Mouse (Mus musculus): Measurements from ENCODE around the gene Matn1. TPM values are rescaled to one million over a fixed set of nuclear protein-coding genes. Genes with fewer than 3 reads are reported as not detected.

The Matn1 gene
- polyA plus RNA-seq (2012): 0.07 TPM in 1 of 2 replicates, not detected in the other

GRCm38 (mm10) chr4:130944112-130944511 is at the start of gene Matn1:
Gene Matn1, plus strand, starts transcription at chr4:130944385.

GRCm38 (mm10) chr4:130913077-130913476 is 31.1 kb upstream of the Matn1 start, which contains the start of gene Laptm5:
Gene Laptm5, plus strand, starts transcription at chr4:130913125.

Other genes starting within 250 kb of the Matn1 start
- 7.4 and 8.9 TPM in 2 replicates for gene Sdc3, start 151.8 kb upstream of the Matn1 start, polyA plus RNA-seq (2012)
- gene Laptm5, start 31.3 kb upstream of the Matn1 start, polyA plus RNA-seq (2012): 889 and 1,072 TPM in 2 replicates

Measured in megakaryocyte-erythroid progenitor cell, adult 5 weeks (primary cell).